ENCODE assay signal across 8 mouse cellular contexts in genomic region chr7:130129359-130129960, GRCm38 (mm10).
DNase-seq lines count a peak whose midpoint lies in the region; ATAC-seq lines count a peak whose summit lies in the region.

No protein-coding gene starts in this region.

- peaks cover 11% of the 10 kb centered on the region; the same call in 1 of the 2 replicates for H3K4me1 ChIP-seq in embryonic facial prominence, embryonic 12.5 days

- peak; percentile 23 to 44 for DNase-seq in kidney, postnatal 4 days
- no peak for DNase-seq in kidney, adult 11 months
- DNase-seq in layer of hippocampus, adult 9-11 months = peak; percentile 43
- peak; percentile 43 for DNase-seq in retina, postnatal 1 day
- DNase-seq in thymus, postnatal 36 days = no peak
- no peak for DNase-seq in lung, adult 18-20 months

- no peak overlapping the region for H3K4me3 ChIP-seq in embryonic facial prominence, embryonic 12.5 days

- WGBS in embryonic facial prominence, embryonic 12.5 days = 22% methylated on average over 16 of the region's 16 CpGs

- H3K27ac ChIP-seq in embryonic facial prominence, embryonic 12.5 days = no peak overlapping the region

- H3K4me2 ChIP-seq in embryonic facial prominence, embryonic 12.5 days (replicated peaks) = peak overlapping the region; percentile 13; the same call in 1 of the 2 replicates

- no peak overlapping the region for H3K9ac ChIP-seq in embryonic facial prominence, embryonic 12.5 days

- ATAC-seq in embryonic facial prominence, embryonic 12.5 days (ENCODE audit: insufficient number of reproducible peaks, insufficient read depth, low FRiP score, low TSS enrichment) = no peak
- ATAC-seq in monocyte, adult 5-6 weeks (replicated peaks; ENCODE audit: insufficient number of reproducible peaks, low FRiP score, low TSS enrichment, poor library complexity, severe bottlenecking) = no peak

- no peaks in the 10 kb centered on the region for H3K36me3 ChIP-seq in embryonic facial prominence, embryonic 12.5 days

- no peaks in the 10 kb centered on the region for H3K27me3 ChIP-seq in embryonic facial prominence, embryonic 12.5 days

- H3K9me3 ChIP-seq in embryonic facial prominence, embryonic 12.5 days = no peaks in the 10 kb centered on the region

Comparison
In these comparisons a context has a peak if more than half of its experiments do, and no peak if none do; other contexts are left out.
1. DNase-seq: peak in kidney, postnatal 4 days (2 of 2), layer of hippocampus, adult 9-11 months (single experiment) and retina, postnatal 1 day (single experiment); none in kidney, adult 11 months (single experiment), thymus, postnatal 36 days (0 of 2) and lung, adult 18-20 months (0 of 2).